Mouse (Mus musculus) lung, adult 2 months (tissue): ENCODE results near the gene Layn.

Experiments used
- CTCF ChIP-seq: fragments of 200-500 bp; IDR thresholded peaks from 2 replicates; pipeline ENCODE4 v1.5.1; 2011; ENCODE audit warnings: mild to moderate bottlenecking, low read length, control low read depth; ENCODE audit not compliant: insufficient read depth
- POLR2A ChIP-seq: fragments of 200-500 bp; IDR thresholded peaks from 2 replicates; pipeline ENCODE4 v1.6.1; 2011; ENCODE audit warnings: low read depth, mild to moderate bottlenecking, control low read depth, low read length, borderline replicate concordance; ENCODE audit errors: extremely low read depth

DNA sequence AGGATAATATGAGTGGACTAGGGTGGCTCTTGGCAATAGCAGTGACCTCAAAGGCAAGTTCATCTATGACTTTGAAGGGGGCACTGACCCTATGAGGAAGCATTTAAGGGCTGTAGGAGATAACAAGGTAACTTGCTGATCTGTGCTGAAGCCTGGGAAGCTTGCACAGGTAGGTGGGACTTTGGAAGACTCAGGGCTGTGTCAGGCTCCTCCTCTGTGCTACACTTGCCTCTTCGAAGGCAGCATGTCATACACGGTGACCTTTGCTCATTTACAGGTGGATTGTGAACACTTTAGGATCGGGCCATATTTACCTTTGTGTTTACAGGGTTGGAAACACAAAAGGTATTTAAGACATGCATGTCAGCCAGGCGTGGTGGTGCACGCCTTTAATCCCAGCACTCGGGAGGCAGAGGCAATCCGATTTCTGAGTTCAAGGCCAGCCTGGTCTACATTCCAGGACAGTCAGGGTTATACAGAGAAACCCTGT, 35.4 kb downstream of the Layn start:
- TF ChIP-seq CTCF (no peak), POLR2A (no peak)
